Mouse (Mus musculus) MEL (cell line): ENCODE measurements around the gene Ccdc92b. TPM values are rescaled to one million over a fixed set of nuclear protein-coding genes. Genes with fewer than 3 reads are reported as not detected.

Source experiments
- DNase-seq: peaks from one replicate; pipeline ENCODE4 v3.0.0; 2011; ENCODE audit warnings: low read depth, low spot score
- H3K27ac ChIP-seq: 2 replicates; pipeline ENCODE4 v1.5.1; 2012; ENCODE audit warnings: low read depth, mild to moderate bottlenecking, control low read depth, low read length, moderate library complexity; ENCODE audit not compliant: control insufficient read depth
- H3K27me3 ChIP-seq, 2 experiments: fragments of 150-350 bp in 1 of 2; sonication (generic) in 1 of 2; 2 replicates each; pipeline ENCODE4 v1.6.1; 2012; ENCODE audit warnings: low read length in 2 of 2, mild to moderate bottlenecking in 2 of 2, improper control_type of control experiment in 1 of 2, moderate library complexity in 1 of 2; ENCODE audit not compliant: insufficient read depth in 2 of 2, control insufficient read depth in 1 of 2
- H3K36me3 ChIP-seq, 2 experiments: 2 replicates each; pipeline ENCODE4 v1.6.1; 2012 to 2014; ENCODE audit warnings: low read length in 2 of 2, improper control_type of control experiment in 1 of 2, inconsistent platforms in 1 of 2, mild to moderate bottlenecking in 1 of 2; ENCODE audit not compliant: insufficient read depth in 2 of 2, control insufficient read depth in 1 of 2
- H3K4me1 ChIP-seq, 2 experiments: fragments of 150-350 bp in 1 of 2; sonication (generic) in 1 of 2; 2 replicates each; pipeline ENCODE4 v1.6.1; 2012; ENCODE audit warnings: low read length in 2 of 2, improper control_type of control experiment in 1 of 2, mild to moderate bottlenecking in 1 of 2; ENCODE audit not compliant: insufficient read depth in 2 of 2, control insufficient read depth in 1 of 2
- H3K4me3 ChIP-seq, 2 experiments: fragments of 150-350 bp in 1 of 2; sonication (generic) in 1 of 2; 2 replicates each; pipeline ENCODE4 v1.5.1; 2012; ENCODE audit warnings: low read depth in 2 of 2, low read length in 2 of 2, mild to moderate bottlenecking in 2 of 2, moderate library complexity in 2 of 2, control low read depth in 1 of 2, improper control_type of control experiment in 1 of 2; ENCODE audit not compliant: control insufficient read depth in 1 of 2, insufficient read depth in 1 of 2
- H3K79me2 ChIP-seq: 2 replicates; pipeline ENCODE4 v1.6.1; 2012; ENCODE audit warnings: mild to moderate bottlenecking, low read length, moderate library complexity; ENCODE audit not compliant: control insufficient read depth, poor library complexity, insufficient read depth
- H3K9ac ChIP-seq: 2 replicates; pipeline ENCODE4 v1.6.1; 2012; ENCODE audit warnings: low read depth, mild to moderate bottlenecking, control low read depth, low read length, moderate library complexity; ENCODE audit not compliant: control insufficient read depth, poor library complexity, severe bottlenecking
- H3K9me3 ChIP-seq: fragments of 150-350 bp; sonication (generic); replicated peaks from 2 replicates; pipeline ENCODE4 v1.6.1; 2012; ENCODE audit warnings: mild to moderate bottlenecking, low read length, improper control_type of control experiment, moderate library complexity; ENCODE audit not compliant: insufficient read depth
- BHLHE40 ChIP-seq: IDR thresholded peaks from 2 replicates; pipeline ENCODE4 v1.6.1; 2012; ENCODE audit warnings: low read depth, mild to moderate bottlenecking, inconsistent platforms, low read length, improper control_type of control experiment, borderline replicate concordance
- CHD1 ChIP-seq: IDR thresholded peaks from 2 replicates; pipeline ENCODE4 v1.6.1; 2012; ENCODE audit warnings: low read depth, mild to moderate bottlenecking, inconsistent platforms, low read length, improper control_type of control experiment
- CHD2 ChIP-seq: IDR thresholded peaks from 2 replicates; pipeline ENCODE4 v1.6.1; 2011; ENCODE audit warnings: low read length, improper control_type of control experiment
- CTCF ChIP-seq, 3 experiments: IDR thresholded peaks in 2 of 3; conservative IDR thresholded peaks in 1 of 3; 2 replicates each; pipeline ENCODE4 v1.5.1; 2011 to 2012; ENCODE audit warnings: low read length in 3 of 3, low read depth in 2 of 3, mild to moderate bottlenecking in 2 of 3, improper control_type of control experiment in 1 of 3, inconsistent platforms in 1 of 3, mixed read lengths in 1 of 3, moderate library complexity in 1 of 3; ENCODE audit not compliant: control insufficient read depth in 1 of 3, insufficient read depth in 1 of 3, poor library complexity in 1 of 3, severe bottlenecking in 1 of 3
- ELF1 ChIP-seq: IDR thresholded peaks from 2 replicates; pipeline ENCODE4 v1.6.1; 2014; ENCODE audit warnings: low read depth, mild to moderate bottlenecking, inconsistent platforms, low read length, improper control_type of control experiment, moderate library complexity
- EP300 ChIP-seq, 2 experiments: IDR thresholded peaks; 2 replicates each; pipeline ENCODE4 v1.6.1; 2011; ENCODE audit warnings: improper control_type of control experiment in 2 of 2, low read length in 2 of 2, low read depth in 1 of 2, mild to moderate bottlenecking in 1 of 2
- GABPA ChIP-seq: IDR thresholded peaks from 2 replicates; pipeline ENCODE4 v1.6.1; 2012; ENCODE audit warnings: low read depth, mild to moderate bottlenecking, inconsistent platforms, low read length, improper control_type of control experiment, moderate library complexity
- GATA1 ChIP-seq: IDR thresholded peaks from 2 replicates; pipeline ENCODE4 v1.6.1; 2011; ENCODE audit warnings: low read depth, low read length, improper control_type of control experiment
- HCFC1 ChIP-seq: IDR thresholded peaks from 2 replicates; pipeline ENCODE4 v1.6.1; 2012; ENCODE audit warnings: low read depth, mild to moderate bottlenecking, inconsistent platforms, low read length, improper control_type of control experiment, moderate library complexity
- MAFK ChIP-seq: IDR thresholded peaks from 2 replicates; pipeline ENCODE4 v1.6.1; 2011; ENCODE audit warnings: low read depth, mild to moderate bottlenecking, low read length, improper control_type of control experiment, borderline replicate concordance
- MXI1 ChIP-seq: IDR thresholded peaks from 2 replicates; pipeline ENCODE4 v1.6.1; 2011; ENCODE audit warnings: mild to moderate bottlenecking, low read depth, low read length, improper control_type of control experiment
- MYC ChIP-seq: IDR thresholded peaks from 2 replicates; pipeline ENCODE4 v1.6.1; 2011; ENCODE audit warnings: low read depth, mild to moderate bottlenecking, low read length, improper control_type of control experiment, moderate library complexity
- NELFE ChIP-seq: IDR thresholded peaks from 2 replicates; pipeline ENCODE4 v1.6.1; 2011; ENCODE audit warnings: low read depth, low read length, improper control_type of control experiment
- POLR2AphosphoS2 ChIP-seq: IDR thresholded peaks from 2 replicates; pipeline ENCODE4 v1.6.1; 2011; ENCODE audit warnings: low read length, improper control_type of control experiment
- RCOR1 ChIP-seq: IDR thresholded peaks from 2 replicates; pipeline ENCODE4 v1.6.1; 2012; ENCODE audit warnings: low read depth, mild to moderate bottlenecking, inconsistent platforms, low read length, improper control_type of control experiment
- TAL1 ChIP-seq: IDR thresholded peaks from 2 replicates; pipeline ENCODE4 v1.6.1; 2012; ENCODE audit warnings: mild to moderate bottlenecking, inconsistent platforms, low read length, moderate library complexity, mixed read lengths
- TCF12 ChIP-seq: IDR thresholded peaks from 2 replicates; pipeline ENCODE4 v1.6.1; 2014; ENCODE audit warnings: low read depth, mild to moderate bottlenecking, inconsistent platforms, low read length, improper control_type of control experiment, moderate library complexity
- USF2 ChIP-seq, 2 experiments: IDR thresholded peaks; 2 replicates each; pipeline ENCODE4 v1.6.1; 2011 to 2012; ENCODE audit warnings: improper control_type of control experiment in 2 of 2, low read length in 2 of 2, borderline replicate concordance in 1 of 2, inconsistent platforms in 1 of 2, low read depth in 1 of 2, mild to moderate bottlenecking in 1 of 2; ENCODE audit not compliant: insufficient read depth in 1 of 2
- ZKSCAN1 ChIP-seq: IDR thresholded peaks from 2 replicates; pipeline ENCODE4 v1.6.1; 2012; ENCODE audit warnings: low read depth, mild to moderate bottlenecking, inconsistent platforms, low read length, improper control_type of control experiment, moderate library complexity
- ZMIZ1 ChIP-seq: IDR thresholded peaks from 2 replicates; pipeline ENCODE4 v1.6.1; 2012; ENCODE audit warnings: low read depth, mild to moderate bottlenecking, inconsistent platforms, low read length, improper control_type of control experiment, moderate library complexity
- ZNF384 ChIP-seq: IDR thresholded peaks from 2 replicates; pipeline ENCODE4 v1.6.1; 2012; ENCODE audit warnings: low read depth, mild to moderate bottlenecking, inconsistent platforms, low read length, improper control_type of control experiment
- polyA plus RNA-seq, 2 experiments: library from polyadenylated mRNA; stranded (reverse) in 1 of 2; unstranded in 1 of 2; fragments of >175 nt in 1 of 2; fragments of >200 nt in 1 of 2; gene quantifications; 2 replicates each; pipeline versions ENCODE4 v1.2.1 to v1.2.4; 2012; ENCODE audit warnings: low replicate concordance in 2 of 2, low read depth in 1 of 2; ENCODE audit not compliant: insufficient read length in 2 of 2, insufficient read depth in 1 of 2, missing spikeins in 1 of 2
- total RNA-seq: library from RNA; depleted of rRNA; stranded (reverse); fragments of 300-350 nt; gene quantifications from 2 replicates; pipeline ENCODE4 v1.2.3, GENCODE M21; 2012

Ccdc92b gene
- total and polyA plus RNA-seq, 3 experiments, result 0.12 to 1.3 TPM; not detected in 1

DNA sequence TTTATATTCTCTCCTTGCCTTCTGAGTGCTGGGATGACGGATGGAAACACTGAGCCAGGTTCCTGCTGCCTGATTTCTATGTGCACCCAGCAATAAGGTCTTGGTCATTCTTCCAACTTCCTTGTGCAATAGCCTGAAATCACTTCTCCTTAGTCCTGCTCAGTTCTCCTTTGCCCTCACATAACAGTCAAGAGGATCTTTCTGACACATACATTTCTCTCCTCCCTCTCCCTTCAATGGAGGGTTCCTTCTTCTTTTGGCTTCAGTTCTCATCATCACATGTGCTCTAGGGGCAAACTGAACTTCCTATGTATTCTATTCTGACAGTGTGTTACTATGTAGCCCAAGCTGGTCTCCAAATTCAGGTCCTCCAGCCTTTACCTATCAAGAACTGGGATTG is 28.6 kb downstream of the Ccdc92b start (continued):
- no peak for TF ChIP-seq CTCF (IDR thresholded peaks at IDR 0.05 in 2 of 3, conservative IDR thresholded peaks at IDR 0.05 in 1 of 3; ENCODE audit: control insufficient read depth in 1 of 3, insufficient read depth in 1 of 3, low read depth in 2 of 3, low read length in 3 of 3, poor library complexity in 1 of 3, severe bottlenecking in 1 of 3)
- no peak for TF ChIP-seq POLR2AphosphoS2
- TF ChIP-seq HCFC1, result no peak
- no peak for TF ChIP-seq ZMIZ1
- no peak for TF ChIP-seq BHLHE40
- no peak for TF ChIP-seq MAFK
- TF ChIP-seq CHD1, result no peak
- TF ChIP-seq MXI1, result peak; percentile 67
- TF ChIP-seq ZKSCAN1, result no peak
- TF ChIP-seq CHD2, result no peak
- TF ChIP-seq GABPA, result no peak

DNA sequence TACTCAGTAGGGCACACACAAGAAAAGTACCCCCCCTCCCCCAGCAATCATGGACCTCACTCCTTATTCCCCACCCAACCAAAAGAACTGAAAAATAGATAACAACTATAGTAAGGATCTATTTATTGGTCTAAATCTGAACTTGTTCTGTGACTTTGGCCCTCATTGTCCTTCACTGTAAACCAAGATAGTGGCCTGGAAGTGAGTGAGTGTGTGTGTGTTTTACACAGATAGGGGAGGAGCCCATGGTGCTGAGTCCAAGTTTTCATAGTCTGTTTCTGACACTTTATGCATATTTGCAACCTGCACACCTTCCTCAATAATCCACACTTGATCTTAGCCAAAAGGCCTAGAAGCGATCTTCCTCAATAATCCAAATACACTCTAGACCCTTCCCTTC is 29.3 kb downstream of the Ccdc92b start:
- Histone ChIP-seq H3K4me1 (peaks cover 8 to 41% of the 10 kb centered on the region in 2 experiments; a peak in 3 of 4 replicates), H3K79me2 (peaks cover 44% of the 10 kb centered on the region), H3K36me3 (peaks cover 0 to 30% of the 10 kb centered on the region in 2 experiments; a peak in 3 of 4 replicates), H3K9ac (peak overlapping the region; percentile 54), H3K27ac (peak overlapping the region; percentile 70), H3K27me3 (no peaks in the 10 kb centered on the region), H3K4me3 (peak overlapping the region; percentile 54 to 74), H3K9me3 (no peaks in the 10 kb centered on the region)
- TF ChIP-seq RCOR1 (peak; percentile 56; the same call in 1 of the 2 replicates), GATA1 (peak; percentile 54; the same call in 1 of the 2 replicates), ZNF384 (no peak), ELF1 (no peak), USF2 (IDR thresholded peaks at IDR 0.05; ENCODE audit: borderline replicate concordance in 1 of 2, insufficient read depth in 1 of 2, low read depth in 1 of 2, low read length in 2 of 2) (no peak), NELFE (no peak), TCF12 (peak; percentile 50), BHLHE40 (no peak), MYC (no peak), TAL1 (peak; percentile 53), EP300 (IDR thresholded peaks at IDR 0.05; ENCODE audit: low read depth in 1 of 2, low read length in 2 of 2) (peak; percentile 44 to 51; a peak in 3 of 4 replicates)
- no peak for DNase-seq
